Mouse (Mus musculus): ENCODE measurements around the gene Trpm1. TPM values are rescaled to one million over a fixed set of nuclear protein-coding genes. Genes with fewer than 3 reads are reported as not detected.

Trpm1 gene
- 0.10 and 0.19 TPM in 2 replicates for polyA plus RNA-seq (2012; rRNA removed)

GRCm38 (mm10) chr7:64153535-64153934 lies at the start of gene Trpm1:
Gene Trpm1, plus strand, starts transcription at chr7:64153835.

DNA sequence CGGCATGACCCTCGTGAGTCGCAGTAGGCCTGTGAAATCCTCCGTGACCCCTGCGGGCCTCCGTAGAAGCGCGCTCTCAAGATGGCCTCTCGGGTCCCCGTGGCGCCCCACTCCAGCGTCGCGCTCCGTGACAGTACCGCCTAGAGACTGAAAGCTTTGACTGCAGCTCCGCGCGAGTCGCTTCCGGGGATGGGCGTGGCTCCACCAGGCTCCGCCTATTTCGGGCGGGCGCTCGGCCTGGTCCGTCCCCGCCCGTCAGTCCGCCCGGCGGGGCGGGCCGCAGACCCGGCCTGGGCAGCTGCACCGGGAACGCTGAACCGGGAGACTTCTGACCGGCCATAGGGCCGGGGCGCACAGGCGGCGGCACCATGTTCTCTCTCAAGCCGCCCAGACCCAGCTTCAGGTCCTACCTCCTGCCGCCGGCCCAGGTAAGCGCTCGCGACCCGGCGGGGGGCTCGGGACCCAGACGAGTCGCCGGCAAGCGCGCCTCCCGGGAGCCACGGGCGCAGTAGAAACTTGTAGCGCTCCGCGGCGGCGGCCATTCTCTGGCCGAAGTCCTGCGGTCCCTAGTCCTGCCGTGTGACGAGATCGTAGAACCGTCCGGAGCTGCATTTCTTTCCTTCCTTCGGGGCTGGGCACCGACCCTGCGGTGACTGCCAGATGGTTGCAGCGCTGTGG lies 133.9 kb downstream of the Trpm1 start, which contains the start of gene Mtmr10:
Mtmr10 (plus strand) TSS at position 240 of the 678 bp plus-strand sequence.

Other genes with a start within 250 kb of the Trpm1 start
- gene E030018B13Rik, start 237.0 kb upstream of the Trpm1 start, polyA plus RNA-seq (2012; rRNA removed), result not detected in 2 replicates
- gene Klf13, start 214.9 kb upstream of the Trpm1 start, polyA plus RNA-seq (2012; rRNA removed), result 13.2 and 14.3 TPM in 2 replicates
- 6.0 and 7.0 TPM in 2 replicates for gene Mtmr10, start 133.8 kb downstream of the Trpm1 start, polyA plus RNA-seq (2012; rRNA removed)
- 3.4 TPM in 2 replicates for gene Fan1, start 220.3 kb downstream of the Trpm1 start, polyA plus RNA-seq (2012; rRNA removed)
- 12.3 and 14.0 TPM in 2 replicates for gene Mphosph10, start 238.4 kb downstream of the Trpm1 start, polyA plus RNA-seq (2012; rRNA removed)
- gene Mcee, start 238.8 kb downstream of the Trpm1 start, polyA plus RNA-seq (2012; rRNA removed), result 26.9 and 32.5 TPM in 2 replicates

Measured in central nervous system, embryonic 18 days (tissue).